Mouse (Mus musculus): ENCODE data around the gene Kcnip2. TPM values are rescaled to one million over a fixed set of nuclear protein-coding genes. Genes with fewer than 3 reads are reported as not detected.

The Kcnip2 gene
- polyA plus RNA-seq, 1 experiment from 2014 or later, result 4.5 TPM

DNA sequence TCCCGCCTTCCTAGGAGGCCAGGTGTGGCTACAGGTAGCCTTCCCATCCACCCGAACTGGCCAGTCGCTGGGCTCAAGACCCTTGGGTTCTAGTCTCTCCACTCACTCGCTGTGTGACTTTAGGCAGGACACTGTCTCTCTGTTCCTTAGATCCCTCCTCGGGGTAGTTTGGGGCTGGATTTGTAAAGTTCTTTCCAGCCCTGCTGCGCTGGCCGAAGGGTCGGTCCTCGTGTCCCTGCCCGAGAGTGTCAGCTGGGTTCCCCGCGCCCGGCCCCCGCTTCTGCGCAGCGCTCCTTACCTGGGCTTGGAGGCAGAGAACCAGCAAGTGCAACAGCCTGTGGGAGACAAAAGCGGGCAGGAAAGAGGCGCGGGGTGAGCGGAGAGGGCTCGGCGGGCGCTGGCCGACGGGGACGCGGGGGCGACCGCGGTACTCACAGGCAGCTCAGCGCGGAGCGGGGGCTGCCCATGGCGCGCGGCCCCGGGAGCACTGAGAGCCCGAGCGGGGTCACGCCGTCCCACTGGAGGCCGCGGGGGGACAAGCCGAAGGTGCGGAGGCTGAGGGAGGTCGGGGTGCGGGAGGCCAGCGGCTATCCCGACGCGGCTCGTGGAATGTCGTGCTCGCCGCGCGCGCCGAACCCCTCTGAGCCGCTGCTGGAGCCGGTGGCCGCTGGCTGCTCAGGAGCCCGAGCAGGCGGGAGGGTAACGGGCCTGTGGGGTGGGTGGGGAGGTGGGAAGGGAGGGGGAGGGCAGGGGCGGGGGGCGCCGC, 73.5 kb downstream of the Kcnip2 start, which contains the start of gene Fgf8:
Gene Fgf8, minus strand, starts transcription at position 698 of the 766 bp plus-strand sequence.
- Histone ChIP-seq H3K9ac (no peak within 1 kb of the TSS), H3K4me2 (replicated peaks) (peak within 1 kb of the TSS; percentile 63), H3K27ac (no peak within 1 kb of the TSS), H3K9me3 (no peaks in the 10 kb centered on the region), H3K27me3 (replicated peaks) (peaks cover 100% of the 10 kb centered on the region), H3K4me1 (peaks cover 31% of the 10 kb centered on the region), H3K36me3 (no peaks in the 10 kb centered on the region; the same call in 1 of the 2 replicates), H3K4me3 (peak within 1 kb of the TSS; percentile 36)
- ATAC-seq (ENCODE audit: low FRiP score, low read depth), result no peak
- WGBS, result under 1% methylated on average over 63 of the region's 68 CpGs

Other genes starting within 250 kb of the Kcnip2 start
- 5.4 and 5.9 TPM in 2 replicates for gene Fbxw4, start 155.7 kb downstream of the Kcnip2 start, polyA plus RNA-seq (2016; fragmentation: Nextera tagmentation; extraction: Ambion mirVana)
- gene Fgf8, start 73.1 kb downstream of the Kcnip2 start, polyA plus RNA-seq (2016; fragmentation: Nextera tagmentation; extraction: Ambion mirVana), result not detected in 2 replicates
- 5.9 and 7.8 TPM in 2 replicates for gene Npm3, start 66.5 kb downstream of the Kcnip2 start, polyA plus RNA-seq (2016; fragmentation: Nextera tagmentation; extraction: Ambion mirVana)
- 102 and 109 TPM in 2 replicates for gene Mgea5, start 32.2 kb downstream of the Kcnip2 start, polyA plus RNA-seq (2016; fragmentation: Nextera tagmentation; extraction: Ambion mirVana)
- 21.2 and 23.0 TPM in 2 replicates for gene Armh3, start 182.4 kb upstream of the Kcnip2 start, polyA plus RNA-seq (2016; fragmentation: Nextera tagmentation; extraction: Ambion mirVana)
- 4.3 and 5.2 TPM in 2 replicates for gene Hps6, start 187.4 kb upstream of the Kcnip2 start, polyA plus RNA-seq (2016; fragmentation: Nextera tagmentation; extraction: Ambion mirVana)
- gene Pprc1, start 228.8 kb upstream of the Kcnip2 start, polyA plus RNA-seq (2016; fragmentation: Nextera tagmentation; extraction: Ambion mirVana), result 25.6 and 26.2 TPM in 2 replicates
- 139 and 144 TPM in 2 replicates for gene Ldb1, start 229.2 kb upstream of the Kcnip2 start, polyA plus RNA-seq (2016; fragmentation: Nextera tagmentation; extraction: Ambion mirVana)

All from neural tube, embryonic 12.5 days (tissue).